Mouse (Mus musculus) 416B (cell line): ENCODE results near the gene Rimkla.

Source experiments
- DNase-seq: peaks from one replicate; pipeline ENCODE4 v3.0.0; 2011; ENCODE audit warnings: low read depth

Gene Rimkla

DNA sequence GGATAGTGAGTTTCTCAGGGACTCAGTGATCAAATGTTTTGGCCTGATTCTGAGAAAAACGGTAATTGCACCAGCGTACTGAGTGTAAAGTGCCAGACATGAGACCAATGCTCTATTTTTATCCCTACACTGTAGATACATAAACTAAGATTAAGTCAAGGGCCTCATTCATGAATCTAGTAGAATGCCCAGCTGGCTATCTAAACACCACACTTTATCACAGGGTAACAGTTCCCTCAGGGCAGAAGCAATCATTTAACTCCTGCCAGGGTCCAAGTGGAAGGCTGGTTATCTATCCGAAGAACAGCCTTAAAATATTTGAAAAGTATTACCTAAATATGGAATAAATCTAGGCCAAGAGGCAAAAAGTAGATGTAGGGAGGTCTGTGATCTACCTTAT is 74.5 kb downstream of the Rimkla start:
- no peak for DNase-seq

GRCm38 (mm10) chr4:119417270-119417669 is 75.2 kb downstream of the Rimkla start:
- no peak for DNase-seq
